Mouse (Mus musculus): ENCODE measurements around the gene Nr2e1. TPM values are rescaled to one million over a fixed set of nuclear protein-coding genes. Genes with fewer than 3 reads are reported as not detected.

Gene Nr2e1
- polyA plus RNA-seq, 1 experiment from 2014 or later: not detected

DNA sequence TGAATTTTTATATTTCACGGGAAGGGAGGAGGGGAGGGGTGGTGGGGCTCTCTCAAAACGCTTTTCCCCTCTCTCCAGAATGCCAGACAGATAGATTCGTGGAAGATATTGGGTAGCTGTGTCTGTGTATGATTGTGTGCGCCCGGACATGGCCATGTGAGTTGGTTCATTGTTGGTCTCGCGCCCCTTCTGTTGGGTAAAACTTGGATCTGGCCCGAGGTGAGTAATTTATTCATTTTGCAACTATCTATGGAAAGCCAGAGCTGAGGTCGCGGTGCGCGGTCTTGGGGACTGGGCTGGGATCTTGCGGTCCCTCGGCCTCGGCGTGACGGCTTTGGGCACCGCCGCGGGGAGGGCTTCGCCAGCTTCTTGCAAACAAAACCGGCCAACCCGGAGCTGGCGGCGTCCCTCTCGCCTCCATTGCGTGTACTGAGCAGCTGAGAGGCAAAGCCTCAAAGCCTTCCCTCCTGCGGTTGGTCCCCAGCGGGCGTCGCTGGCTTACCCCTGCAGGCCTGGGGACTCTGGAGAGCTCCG, 537 bp upstream of the Nr2e1 start:
- DNase-seq (ENCODE audit: low spot score): no peak
- Histone ChIP-seq H3K4me3 (ENCODE audit: low read depth, low read length) (peak overlapping the region; percentile 7; the same call in 1 of the 2 replicates), H3K27me3 (ENCODE audit: control insufficient read depth, insufficient read depth, low read length) (peaks cover 99% of the 10 kb centered on the region), H3K27ac (ENCODE audit: low read depth, low read length) (no peak overlapping the region), H3K4me1 (ENCODE audit: control insufficient read depth, insufficient read depth, low read length) (peaks cover 11% of the 10 kb centered on the region), H3K36me3 (ENCODE audit: control insufficient read depth, insufficient read depth, low read length) (no peaks in the 10 kb centered on the region), H3K9ac (ENCODE audit: low read length) (no peak overlapping the region), H3K9me3 (ENCODE audit: control insufficient read depth, low read length) (peaks cover 2% of the 10 kb centered on the region; the same call in 1 of the 2 replicates), H3K4me2 (ENCODE audit: low read depth) (peak overlapping the region; percentile 35)
- under 1% methylated on average over 32 of the region's 32 CpGs for WGBS
- ATAC-seq (ENCODE audit: insufficient read depth, low FRiP score, low TSS enrichment): no peak

DNA sequence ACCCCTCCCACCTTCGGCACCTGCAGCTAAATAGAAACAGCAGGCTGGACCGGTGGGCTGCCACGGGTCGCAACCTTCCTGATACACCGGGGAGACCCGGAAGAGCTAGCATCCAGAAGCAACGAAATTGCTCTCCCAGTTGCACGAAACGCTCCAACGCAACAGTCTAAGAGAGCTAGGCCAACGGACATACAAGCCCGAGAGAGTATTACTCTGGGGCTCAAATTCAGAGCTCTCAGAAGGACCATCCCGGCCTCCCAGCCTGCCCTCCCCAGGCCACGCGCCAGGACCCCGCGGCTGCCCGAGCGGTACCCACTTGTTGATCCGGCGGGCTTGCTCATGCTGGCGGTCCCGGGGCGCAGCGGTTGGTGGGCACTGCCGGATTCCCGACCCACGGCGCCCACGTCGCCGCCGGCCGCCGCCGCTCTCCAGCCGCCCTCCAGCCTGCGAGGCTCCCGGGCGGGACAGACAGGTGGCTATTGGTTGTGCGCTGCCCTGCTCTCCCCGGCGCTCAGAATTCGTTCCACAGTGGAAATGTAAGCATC, 794 bp downstream of the Nr2e1 start:
- DNase-seq (ENCODE audit: low spot score): peak; percentile 52
- WGBS: 0% methylated on average over 44 of the region's 44 CpGs
- Histone ChIP-seq H3K4me2 (ENCODE audit: low read depth) (peak overlapping the region; percentile 2; the same call in 1 of the 2 replicates), H3K4me3 (ENCODE audit: low read depth, low read length) (no peak overlapping the region), H3K27me3 (ENCODE audit: control insufficient read depth, insufficient read depth, low read length) (peaks cover 99% of the 10 kb centered on the region), H3K9ac (ENCODE audit: low read length) (no peak overlapping the region), H3K9me3 (ENCODE audit: control insufficient read depth, low read length) (peaks cover 2% of the 10 kb centered on the region; the same call in 1 of the 2 replicates), H3K36me3 (ENCODE audit: control insufficient read depth, insufficient read depth, low read length) (no peaks in the 10 kb centered on the region), H3K4me1 (ENCODE audit: control insufficient read depth, insufficient read depth, low read length) (peaks cover 11% of the 10 kb centered on the region), H3K27ac (ENCODE audit: low read depth, low read length) (no peak overlapping the region)
- no peak for ATAC-seq (ENCODE audit: insufficient read depth, low FRiP score, low TSS enrichment)

DNA sequence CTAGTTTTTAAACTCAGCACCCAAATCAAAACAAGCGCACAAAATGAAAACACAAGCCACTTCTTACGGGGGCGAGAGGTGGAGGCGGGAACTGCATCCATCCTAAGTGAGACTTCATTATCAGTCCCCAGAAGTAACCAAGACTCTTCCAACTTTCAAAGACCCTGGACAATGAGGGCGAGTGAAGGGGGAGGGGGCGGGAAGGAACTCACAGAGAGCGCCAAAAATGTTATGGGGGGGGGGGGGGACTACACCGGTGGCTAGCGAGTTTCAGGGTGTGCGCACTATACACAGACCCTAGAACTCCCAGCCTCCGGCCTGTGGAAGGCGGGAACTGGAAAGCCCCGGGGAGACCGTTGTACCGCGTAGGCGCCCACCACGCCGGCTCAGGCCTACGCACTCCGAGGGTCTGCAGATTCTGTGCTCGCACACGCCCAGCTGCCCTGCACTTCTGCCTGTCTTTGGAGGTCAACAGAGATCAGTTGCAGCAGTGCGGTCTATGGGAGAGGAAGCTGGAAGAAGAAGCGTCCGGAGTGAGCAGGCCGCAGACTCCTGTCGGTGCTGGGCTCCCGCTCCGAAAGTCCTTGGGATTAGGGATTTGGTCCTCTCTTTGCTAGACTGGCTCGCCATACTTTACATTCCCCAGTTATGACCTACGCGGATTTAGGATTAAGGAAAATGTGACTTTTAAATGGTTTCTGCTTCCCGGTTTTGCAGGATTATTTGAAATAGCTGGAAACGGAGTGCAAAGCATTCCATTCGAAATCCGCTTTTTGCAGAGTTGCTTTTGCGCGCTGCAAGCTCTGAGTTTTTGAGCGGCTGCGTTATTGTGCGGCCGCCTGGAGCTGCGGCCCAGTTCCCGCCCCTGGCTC, 1.5 kb downstream of the Nr2e1 start:
- peaks cover 2% of the 10 kb centered on the region; the same call in 1 of the 2 replicates for H3K9me3 ChIP-seq (ENCODE audit: control insufficient read depth, low read length)
- DNase-seq (ENCODE audit: low spot score) (peak; percentile 62), ATAC-seq (ENCODE audit: insufficient read depth, low FRiP score, low TSS enrichment) (no peak)
- peaks cover 99% of the 10 kb centered on the region for H3K27me3 ChIP-seq (ENCODE audit: control insufficient read depth, insufficient read depth, low read length)
- peaks cover 11% of the 10 kb centered on the region for H3K4me1 ChIP-seq (ENCODE audit: control insufficient read depth, insufficient read depth, low read length)
- no peak overlapping the region for H3K9ac ChIP-seq (ENCODE audit: low read length)
- WGBS: under 1% methylated on average over 45 of the region's 45 CpGs
- H3K36me3 ChIP-seq (ENCODE audit: control insufficient read depth, insufficient read depth, low read length): no peaks in the 10 kb centered on the region
- no peak overlapping the region for H3K4me3 ChIP-seq (ENCODE audit: low read depth, low read length)
- no peak overlapping the region for H3K4me2 ChIP-seq (ENCODE audit: low read depth)
- no peak overlapping the region for H3K27ac ChIP-seq (ENCODE audit: low read depth, low read length)

DNA sequence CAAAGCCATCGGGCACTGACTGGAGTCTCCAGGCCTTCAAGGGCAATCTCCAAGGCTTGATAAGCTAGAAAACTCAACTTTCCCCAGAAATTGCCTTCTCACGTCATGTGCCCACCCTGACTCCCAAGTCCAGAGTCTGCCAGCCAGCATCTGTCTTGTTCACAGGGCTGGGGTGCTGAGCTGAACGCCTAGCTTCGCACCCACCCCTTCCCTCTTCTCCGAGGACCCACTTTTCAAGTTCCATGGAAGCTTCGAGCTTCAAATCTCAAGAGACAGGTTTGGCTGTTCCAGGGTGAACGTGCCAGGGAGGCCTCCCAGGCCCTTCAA, 2.5 kb downstream of the Nr2e1 start:
- H3K4me3 ChIP-seq (ENCODE audit: low read depth, low read length): no peak overlapping the region
- H3K9me3 ChIP-seq (ENCODE audit: control insufficient read depth, low read length): no peaks in the 10 kb centered on the region
- peaks cover 11% of the 10 kb centered on the region for H3K4me1 ChIP-seq (ENCODE audit: control insufficient read depth, insufficient read depth, low read length)
- no peak overlapping the region for H3K27ac ChIP-seq (ENCODE audit: low read depth, low read length)
- DNase-seq (ENCODE audit: low spot score) (no peak), ATAC-seq (ENCODE audit: insufficient read depth, low FRiP score, low TSS enrichment) (no peak)
- no peak overlapping the region for H3K9ac ChIP-seq (ENCODE audit: low read length)
- H3K27me3 ChIP-seq (ENCODE audit: control insufficient read depth, insufficient read depth, low read length): peaks cover 98% of the 10 kb centered on the region
- 1% methylated on average over 7 of the region's 7 CpGs for WGBS
- H3K4me2 ChIP-seq (ENCODE audit: low read depth): no peak overlapping the region
- H3K36me3 ChIP-seq (ENCODE audit: control insufficient read depth, insufficient read depth, low read length): no peaks in the 10 kb centered on the region

DNA sequence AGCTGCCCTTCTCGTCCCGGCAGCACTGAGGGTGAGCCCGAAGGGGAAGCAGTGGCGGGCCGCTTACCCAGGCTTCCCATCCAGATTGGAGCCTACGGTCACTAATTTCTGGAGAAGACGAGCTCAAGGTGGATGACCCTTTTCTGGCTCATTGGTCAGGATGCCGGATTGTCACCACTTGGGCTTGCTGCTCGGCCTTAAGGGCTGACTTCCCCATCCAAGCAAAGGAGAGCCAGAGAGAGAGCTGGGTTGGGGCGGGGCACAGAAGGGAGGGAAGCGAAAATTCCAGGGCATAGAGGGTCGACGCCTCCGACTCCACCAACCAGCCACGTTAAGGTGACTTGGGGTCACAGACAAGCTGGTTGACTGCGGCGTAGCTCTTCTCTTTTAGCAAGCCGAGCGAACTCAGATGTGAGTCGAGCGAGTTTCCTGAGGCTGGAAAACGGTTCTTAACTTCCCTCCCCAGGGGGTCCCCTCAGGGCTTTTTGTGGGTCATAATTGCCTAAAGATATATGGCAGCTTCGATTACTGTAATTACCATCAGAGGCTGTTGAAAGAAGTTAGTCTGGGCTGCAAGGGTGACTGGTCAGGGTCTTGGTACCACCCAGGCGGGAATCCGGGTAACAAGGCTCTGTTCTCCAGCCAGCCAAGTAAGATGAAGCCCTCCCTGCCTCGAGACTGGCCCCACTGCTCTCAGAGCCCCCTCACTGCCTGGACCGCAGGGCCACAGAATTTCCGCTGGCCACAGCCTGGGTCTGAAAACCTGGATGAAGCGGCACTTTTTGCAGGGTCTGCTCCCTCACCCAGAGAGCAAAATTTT, 3.1 kb downstream of the Nr2e1 start:
- DNase-seq (ENCODE audit: low spot score) (peak; percentile 49), ATAC-seq (ENCODE audit: insufficient read depth, low FRiP score, low TSS enrichment) (no peak)
- Histone ChIP-seq H3K9me3 (ENCODE audit: control insufficient read depth, low read length) (no peaks in the 10 kb centered on the region), H3K36me3 (ENCODE audit: control insufficient read depth, insufficient read depth, low read length) (no peaks in the 10 kb centered on the region), H3K27ac (ENCODE audit: low read depth, low read length) (no peak overlapping the region), H3K9ac (ENCODE audit: low read length) (no peak overlapping the region), H3K27me3 (ENCODE audit: control insufficient read depth, insufficient read depth, low read length) (peaks cover 98% of the 10 kb centered on the region), H3K4me3 (ENCODE audit: low read depth, low read length) (no peak overlapping the region), H3K4me1 (ENCODE audit: control insufficient read depth, insufficient read depth, low read length) (peaks cover 11% of the 10 kb centered on the region), H3K4me2 (ENCODE audit: low read depth) (no peak overlapping the region)
- WGBS: under 1% methylated on average over 29 of the region's 29 CpGs

DNA sequence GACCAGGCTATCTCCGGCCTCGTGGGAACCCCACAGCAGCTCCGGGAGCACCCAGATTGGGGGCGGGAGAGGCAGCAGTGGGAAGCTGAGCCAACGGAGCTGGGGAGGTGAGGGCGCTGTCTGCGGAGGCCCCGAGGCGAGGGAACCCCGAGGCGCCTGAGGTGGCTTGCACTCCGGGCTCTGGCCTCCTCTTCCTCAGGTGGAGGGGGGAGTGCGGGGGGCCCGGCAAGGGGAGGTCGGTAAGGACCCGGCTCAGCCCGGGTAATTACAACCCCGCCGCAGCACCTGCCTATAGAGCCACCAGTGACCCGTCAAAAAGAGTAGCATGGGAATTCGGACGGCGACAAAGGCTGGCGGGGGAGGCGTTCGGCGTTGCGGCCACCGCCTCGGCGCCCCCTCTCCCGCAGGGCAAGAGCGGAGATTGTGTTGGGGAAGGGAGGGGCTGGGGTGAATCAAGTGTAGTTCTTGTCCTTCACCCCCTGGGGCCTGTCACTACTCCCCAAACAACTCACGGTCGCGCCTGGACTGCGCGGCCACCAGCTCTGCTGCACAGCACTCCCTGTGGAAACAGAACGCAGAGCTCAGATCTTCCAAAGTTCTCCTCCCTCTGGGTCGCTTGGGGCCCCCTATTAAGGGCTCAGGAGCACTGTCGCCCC, 3.8 kb downstream of the Nr2e1 start:
- Histone ChIP-seq H3K9ac (ENCODE audit: low read length) (no peak overlapping the region), H3K4me1 (ENCODE audit: control insufficient read depth, insufficient read depth, low read length) (peaks cover 11% of the 10 kb centered on the region), H3K9me3 (ENCODE audit: control insufficient read depth, low read length) (no peaks in the 10 kb centered on the region), H3K36me3 (ENCODE audit: control insufficient read depth, insufficient read depth, low read length) (no peaks in the 10 kb centered on the region), H3K27me3 (ENCODE audit: control insufficient read depth, insufficient read depth, low read length) (peaks cover 98% of the 10 kb centered on the region), H3K4me3 (ENCODE audit: low read depth, low read length) (no peak overlapping the region), H3K27ac (ENCODE audit: low read depth, low read length) (no peak overlapping the region), H3K4me2 (ENCODE audit: low read depth) (peak overlapping the region; percentile 3; the same call in 1 of the 2 replicates)
- 0% methylated on average over 38 of the region's 41 CpGs for WGBS
- ATAC-seq (ENCODE audit: insufficient read depth, low FRiP score, low TSS enrichment) (no peak), DNase-seq (ENCODE audit: low spot score) (peak; percentile 40)

DNA sequence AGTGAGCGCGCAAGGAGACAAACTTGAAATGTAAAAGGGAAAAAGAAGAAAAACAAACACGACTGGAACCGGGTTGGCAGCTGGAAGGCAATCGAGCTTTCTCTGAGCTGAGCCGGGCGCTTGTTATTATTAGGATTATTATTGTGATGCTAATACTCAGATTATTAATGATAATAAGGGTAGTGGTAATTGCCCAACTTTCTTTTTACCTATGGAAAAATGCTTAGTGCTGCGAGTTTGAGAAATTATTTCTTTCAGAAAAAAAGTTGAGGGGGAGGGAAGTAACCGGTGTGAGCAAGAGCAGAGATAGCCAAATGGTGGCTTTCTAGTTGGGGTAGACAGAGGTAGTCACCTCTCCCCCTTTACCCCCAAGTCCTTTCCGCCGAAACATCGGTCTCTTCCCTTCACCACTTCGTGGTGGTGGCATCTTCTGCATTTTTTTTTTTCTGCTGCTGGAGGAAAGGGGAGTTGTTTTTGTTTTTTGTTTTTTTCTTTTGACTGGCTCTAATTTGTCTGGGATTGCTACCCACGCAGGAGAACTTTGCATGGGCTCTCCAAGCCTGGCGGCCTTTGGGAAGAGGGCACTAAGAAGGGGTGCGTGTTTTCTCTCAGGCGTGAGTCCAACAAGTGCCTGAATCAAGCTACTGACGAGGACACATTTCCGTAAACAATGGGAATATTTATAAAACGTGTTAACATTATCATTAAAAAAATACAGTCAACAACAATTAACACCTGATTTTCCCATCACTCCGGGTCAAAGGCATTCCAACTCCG, 4.5 kb downstream of the Nr2e1 start:
- H3K4me3 ChIP-seq (ENCODE audit: low read depth, low read length): no peak overlapping the region

More for the DNA sequence above, 4.5 kb downstream of the Nr2e1 start:
- Histone ChIP-seq H3K4me1 (ENCODE audit: control insufficient read depth, insufficient read depth, low read length) (peaks cover 7% of the 10 kb centered on the region; the same call in 1 of the 2 replicates), H3K9ac (ENCODE audit: low read length) (no peak overlapping the region), H3K9me3 (ENCODE audit: control insufficient read depth, low read length) (no peaks in the 10 kb centered on the region), H3K4me2 (ENCODE audit: low read depth) (no peak overlapping the region), H3K27ac (ENCODE audit: low read depth, low read length) (no peak overlapping the region), H3K36me3 (ENCODE audit: control insufficient read depth, insufficient read depth, low read length) (no peaks in the 10 kb centered on the region), H3K27me3 (ENCODE audit: control insufficient read depth, insufficient read depth, low read length) (peaks cover 98% of the 10 kb centered on the region)
- DNase-seq (ENCODE audit: low spot score) (no peak), ATAC-seq (ENCODE audit: insufficient read depth, low FRiP score, low TSS enrichment) (no peak)
- WGBS: under 1% methylated on average over 22 of the region's 22 CpGs

Measured in neural tube, embryonic 11.5 days (tissue).